Mouse (Mus musculus) hindbrain, embryonic 16.5 days (tissue): ENCODE measurements around the gene Dnajb6. TPM values are rescaled to one million over a fixed set of nuclear protein-coding genes. Genes with fewer than 3 reads are reported as not detected.

Source experiments
- ATAC-seq: fragments of 200-750 bp; cut with Nextera tagmentation; 2 replicates; pipeline ENCODE4 v1.8.0; 2017; ENCODE audit warnings: moderate TSS enrichment, moderate library complexity
- H3K27ac ChIP-seq: fragments of 300-500 bp; sonication (generic); 2 replicates; pipeline ENCODE4 v1.5.1; 2014; ENCODE audit warnings: low read depth, mild to moderate bottlenecking, control low read depth, low read length, moderate library complexity
- H3K27me3 ChIP-seq: fragments of 300-500 bp; sonication (generic); replicated peaks from 2 replicates; pipeline ENCODE4 v1.6.1; 2014; ENCODE audit warnings: low read length; ENCODE audit not compliant: control insufficient read depth, insufficient read depth
- H3K36me3 ChIP-seq: fragments of 300-500 bp; sonication (generic); 2 replicates; pipeline ENCODE4 v1.6.1; 2014; ENCODE audit warnings: mild to moderate bottlenecking, low read length, moderate library complexity, mixed read lengths; ENCODE audit not compliant: control insufficient read depth, insufficient read depth
- H3K4me1 ChIP-seq: fragments of 300-500 bp; sonication (generic); 2 replicates; pipeline ENCODE4 v1.6.1; 2014; ENCODE audit warnings: low read depth, low read length; ENCODE audit not compliant: control insufficient read depth, insufficient read depth
- H3K4me2 ChIP-seq: fragments of 300-500 bp; sonication (generic); 2 replicates; pipeline ENCODE4 v1.6.1; 2014; ENCODE audit warnings: mild to moderate bottlenecking, low read length, control low read depth, moderate library complexity
- H3K4me3 ChIP-seq: fragments of 300-500 bp; sonication (generic); 2 replicates; pipeline ENCODE4 v1.5.1; 2014; ENCODE audit warnings: mild to moderate bottlenecking, low read length, control low read depth, moderate library complexity
- H3K9ac ChIP-seq: fragments of 300-500 bp; sonication (generic); 2 replicates; pipeline ENCODE4 v1.6.1; 2014; ENCODE audit warnings: low read depth, mild to moderate bottlenecking, control low read depth, low read length, moderate library complexity
- H3K9me3 ChIP-seq: fragments of 300-500 bp; sonication (generic); 2 replicates; pipeline ENCODE4 v1.6.1; 2014; ENCODE audit warnings: mild to moderate bottlenecking, low read length, moderate library complexity; ENCODE audit not compliant: control insufficient read depth
- WGBS: fragments of 180-500 bp; shearing (Covaris S2); extraction: QIAGEN DNeasy Blood & Tissue Kit; methylation state at CpG from one replicate; pipeline ENCODE4 v1.1.7; 2014; 5-methylcytosine and 5-hydroxymethylcytosine counted together
- polyA plus RNA-seq: library from polyadenylated mRNA; unstranded; fragments of >200 nt; fragmentation: Nextera tagmentation; extraction: Ambion mirVana; gene quantifications from 2 replicates; pipeline ENCODE4 v1.2.1, GENCODE M21; 2015

The Dnajb6 gene
- 286 TPM in 2 replicates for polyA plus RNA-seq

DNA sequence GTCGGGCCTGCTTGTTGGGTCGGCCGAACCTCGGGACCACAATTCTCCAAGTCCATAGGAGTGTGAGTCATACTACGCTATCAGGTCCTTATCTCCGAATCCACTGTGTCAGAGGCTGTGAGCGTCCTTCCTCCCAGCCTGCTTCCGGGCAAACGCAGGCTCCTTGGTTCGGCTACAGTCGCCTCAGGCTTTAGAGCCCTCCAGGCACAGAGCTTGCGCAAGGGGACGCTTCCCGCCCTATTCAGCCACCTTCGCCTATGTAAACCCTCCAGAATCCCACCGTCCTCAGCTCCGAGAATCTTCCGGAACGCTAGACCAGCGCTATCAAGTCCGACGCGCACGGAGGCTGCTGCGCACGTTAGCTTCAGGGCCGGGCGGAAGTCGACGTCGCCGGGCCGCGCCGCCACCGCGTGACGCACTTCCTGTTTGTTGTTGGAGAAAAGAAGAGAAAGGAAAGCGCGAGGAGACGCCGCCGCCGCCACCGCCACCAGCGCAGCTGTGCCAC is at the start of gene Dnajb6, which contains the start of gene Gm5129:
Gene Dnajb6, plus strand, starts transcription at position 132 of the 505 bp plus-strand sequence.
Gene Gm5129, minus strand, starts transcription at position 380 of the 505 bp plus-strand sequence.
- peak within 1 kb of the TSS; percentile 91 for H3K9ac ChIP-seq
- peak within 1 kb of the TSS; percentile 88 for H3K4me3 ChIP-seq
- under 1% methylated on average over 46 of the region's 46 CpGs for WGBS
- H3K4me1 ChIP-seq, result peaks cover 20% of the 10 kb centered on the region
- no peaks in the 10 kb centered on the region for H3K27me3 ChIP-seq
- peak; percentile 99 for ATAC-seq
- H3K9me3 ChIP-seq, result no peaks in the 10 kb centered on the region
- no peaks in the 10 kb centered on the region for H3K36me3 ChIP-seq
- H3K27ac ChIP-seq, result peak within 1 kb of the TSS; percentile 92
- peak within 1 kb of the TSS; percentile 67 for H3K4me2 ChIP-seq

DNA sequence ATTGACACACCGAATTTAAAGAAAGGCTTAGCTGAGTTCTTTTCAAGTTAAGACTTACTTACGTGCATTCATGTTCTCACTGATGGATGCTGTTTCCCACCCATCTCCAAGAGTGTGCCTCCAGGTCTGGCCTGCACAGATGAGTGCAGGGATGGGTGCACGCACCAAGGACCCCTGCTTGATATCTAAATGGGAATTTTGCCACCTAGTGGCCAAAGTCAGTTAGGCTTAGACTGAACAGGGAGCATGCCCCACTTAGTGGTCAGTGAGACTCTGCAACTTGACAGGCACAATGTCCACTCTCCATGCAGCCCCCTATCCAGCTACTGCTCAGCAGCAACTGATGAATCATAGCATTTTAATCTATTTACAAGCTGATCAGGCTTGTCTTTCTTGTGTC is 47.8 kb upstream of the Dnajb6 start:
- Histone ChIP-seq H3K27ac (no peak overlapping the region), H3K4me3 (no peak overlapping the region), H3K9me3 (no peaks in the 10 kb centered on the region), H3K4me1 (no peaks in the 10 kb centered on the region), H3K36me3 (no peaks in the 10 kb centered on the region), H3K4me2 (no peak overlapping the region), H3K9ac (no peak overlapping the region), H3K27me3 (no peaks in the 10 kb centered on the region)
- peak; percentile 64; the same call in 1 of the 2 replicates for ATAC-seq
- 53% methylated on average over 3 of the region's 3 CpGs for WGBS

DNA sequence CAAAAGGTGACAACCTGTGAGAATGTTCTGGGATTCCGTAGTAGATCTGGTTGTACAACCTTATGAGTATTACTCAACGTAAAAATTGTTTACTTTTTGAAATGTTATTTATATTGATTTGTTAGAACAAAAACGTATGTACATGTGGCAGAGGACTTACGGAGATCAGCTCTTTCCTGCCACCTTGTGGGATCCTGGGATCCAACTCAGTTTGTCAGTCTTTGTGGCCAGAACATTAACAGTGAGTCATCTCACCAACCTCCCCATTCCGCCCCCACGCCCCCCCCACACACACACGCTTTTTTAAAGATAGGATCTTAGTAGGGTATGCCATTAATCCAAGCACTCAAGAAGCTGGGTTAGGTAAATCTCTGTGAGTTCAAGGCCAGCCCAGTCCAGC is 47.1 kb upstream of the Dnajb6 start:
- WGBS, result 55% methylated on average over 7 of the region's 7 CpGs
- Histone ChIP-seq H3K4me3 (no peak overlapping the region), H3K27me3 (no peaks in the 10 kb centered on the region), H3K4me1 (no peaks in the 10 kb centered on the region), H3K4me2 (no peak overlapping the region), H3K27ac (no peak overlapping the region), H3K36me3 (no peaks in the 10 kb centered on the region), H3K9me3 (no peaks in the 10 kb centered on the region), H3K9ac (no peak overlapping the region)
- no peak for ATAC-seq

DNA sequence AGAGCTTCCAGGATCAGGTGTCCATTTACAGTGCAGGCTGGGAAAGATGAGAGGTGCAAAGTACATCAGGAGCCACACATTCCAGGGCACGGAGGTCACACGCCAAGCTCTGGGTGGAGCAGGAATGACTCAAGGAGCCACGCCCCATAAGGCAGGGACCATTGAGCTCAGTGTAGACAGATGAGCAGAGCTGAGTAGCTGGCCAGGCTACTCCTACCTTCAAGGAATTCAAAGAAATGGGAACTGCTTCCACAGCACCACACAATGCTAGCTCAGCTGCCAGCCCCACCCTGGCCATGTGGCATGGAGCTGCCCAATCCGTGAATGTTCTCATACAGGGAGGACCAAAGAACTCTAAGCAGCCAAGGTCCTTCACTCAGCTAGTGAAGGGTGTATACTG is 37.0 kb upstream of the Dnajb6 start:
- ATAC-seq, result no peak
- Histone ChIP-seq H3K9ac (no peak overlapping the region), H3K4me3 (no peak overlapping the region), H3K4me2 (no peak overlapping the region), H3K27me3 (no peaks in the 10 kb centered on the region), H3K36me3 (no peaks in the 10 kb centered on the region), H3K9me3 (no peaks in the 10 kb centered on the region), H3K27ac (no peak overlapping the region), H3K4me1 (no peaks in the 10 kb centered on the region)
- WGBS, result 92% methylated on average over 4 of the region's 4 CpGs

DNA sequence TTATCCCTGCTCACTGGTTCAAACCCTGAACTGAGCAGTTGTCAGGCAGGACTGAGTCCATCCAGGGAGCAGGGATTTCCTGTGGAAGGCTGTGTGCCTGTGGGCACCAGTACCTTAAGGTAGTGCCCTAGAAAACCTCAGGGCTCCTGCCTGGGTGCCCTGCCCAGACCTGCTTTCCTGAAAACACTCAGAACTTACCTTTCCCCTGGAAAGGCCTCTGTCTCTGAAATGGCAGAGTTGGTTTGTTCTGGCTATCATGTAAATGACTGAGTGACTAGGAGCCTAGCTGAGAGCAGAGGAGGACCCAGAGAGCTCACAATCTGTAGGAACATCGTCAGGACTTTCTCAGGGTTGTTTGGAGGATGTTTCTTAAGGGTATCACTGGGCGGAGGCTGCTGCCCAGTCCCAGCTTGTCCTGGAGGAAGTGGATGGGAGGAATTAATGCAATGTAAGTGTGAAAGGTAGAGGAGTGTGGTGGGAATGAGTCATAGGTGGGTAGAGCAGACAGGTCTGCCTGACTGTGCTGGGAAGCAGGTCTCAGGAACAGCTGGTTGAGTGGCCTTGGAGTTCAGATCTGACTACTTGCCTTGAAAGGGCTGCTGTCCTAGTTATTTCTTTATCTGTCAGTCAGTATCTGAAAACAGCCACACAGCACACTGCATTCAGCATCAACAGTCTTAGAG is 35.8 kb upstream of the Dnajb6 start:
- no peak overlapping the region for H3K4me3 ChIP-seq
- H3K9me3 ChIP-seq, result no peaks in the 10 kb centered on the region
- H3K4me2 ChIP-seq, result no peak overlapping the region
- no peaks in the 10 kb centered on the region for H3K4me1 ChIP-seq
- H3K9ac ChIP-seq, result no peak overlapping the region
- H3K36me3 ChIP-seq, result no peaks in the 10 kb centered on the region
- 84% methylated on average over 2 of the region's 2 CpGs for WGBS
- no peak for ATAC-seq
- no peaks in the 10 kb centered on the region for H3K27me3 ChIP-seq
- no peak overlapping the region for H3K27ac ChIP-seq

DNA sequence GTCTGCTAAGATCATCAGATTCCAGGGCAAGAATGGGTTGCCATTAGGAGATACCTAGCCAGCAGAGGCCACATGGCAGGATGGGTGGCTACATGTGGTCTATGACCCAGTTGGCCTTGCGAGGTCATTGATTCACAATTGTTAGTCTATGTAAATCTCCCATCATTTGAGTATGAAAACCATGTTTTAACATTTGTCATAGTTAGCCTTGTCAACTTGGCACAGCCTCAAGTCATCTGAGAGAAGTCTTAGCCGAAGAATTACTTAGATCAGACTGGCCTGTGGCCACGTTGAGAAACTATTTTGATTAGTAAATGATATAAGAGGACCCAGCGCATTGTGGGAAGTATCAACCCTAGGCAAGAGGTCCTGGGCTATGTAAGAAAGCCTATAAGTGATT is 28.2 kb upstream of the Dnajb6 start:
- no peaks in the 10 kb centered on the region for H3K27me3 ChIP-seq
- H3K9me3 ChIP-seq, result no peaks in the 10 kb centered on the region
- no peak overlapping the region for H3K9ac ChIP-seq
- H3K36me3 ChIP-seq, result no peaks in the 10 kb centered on the region
- H3K4me1 ChIP-seq, result no peaks in the 10 kb centered on the region
- no peak for ATAC-seq
- no peak overlapping the region for H3K4me3 ChIP-seq
- no peak overlapping the region for H3K27ac ChIP-seq
- WGBS, result 89% methylated on average over 4 of the region's 4 CpGs
- no peak overlapping the region for H3K4me2 ChIP-seq

DNA sequence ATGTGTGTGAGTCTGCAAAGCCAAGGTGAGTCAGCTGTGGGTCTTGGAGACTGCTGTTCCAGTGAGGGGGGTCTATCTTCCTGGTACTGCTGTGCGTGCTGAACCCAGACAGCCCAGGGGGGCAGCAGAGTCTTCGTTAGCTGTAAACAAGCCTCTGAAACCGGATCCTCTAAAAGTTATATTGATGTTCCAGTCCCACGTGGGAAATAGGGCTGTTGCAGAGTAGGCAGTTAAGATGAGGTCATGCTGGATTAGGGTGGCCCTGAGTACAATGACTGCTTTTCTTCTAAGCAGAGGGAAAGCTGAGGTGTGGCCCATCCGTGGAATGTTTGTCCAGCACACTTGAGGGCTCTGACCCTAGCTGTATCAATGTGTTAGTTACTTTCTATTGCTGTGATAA is 27.2 kb upstream of the Dnajb6 start:
- Histone ChIP-seq H3K36me3 (no peaks in the 10 kb centered on the region), H3K4me1 (no peaks in the 10 kb centered on the region), H3K9ac (no peak overlapping the region), H3K4me3 (no peak overlapping the region), H3K9me3 (no peaks in the 10 kb centered on the region), H3K4me2 (no peak overlapping the region), H3K27me3 (no peaks in the 10 kb centered on the region), H3K27ac (no peak overlapping the region)
- ATAC-seq, result no peak
- WGBS, result 44% methylated on average over 5 of the region's 5 CpGs

DNA sequence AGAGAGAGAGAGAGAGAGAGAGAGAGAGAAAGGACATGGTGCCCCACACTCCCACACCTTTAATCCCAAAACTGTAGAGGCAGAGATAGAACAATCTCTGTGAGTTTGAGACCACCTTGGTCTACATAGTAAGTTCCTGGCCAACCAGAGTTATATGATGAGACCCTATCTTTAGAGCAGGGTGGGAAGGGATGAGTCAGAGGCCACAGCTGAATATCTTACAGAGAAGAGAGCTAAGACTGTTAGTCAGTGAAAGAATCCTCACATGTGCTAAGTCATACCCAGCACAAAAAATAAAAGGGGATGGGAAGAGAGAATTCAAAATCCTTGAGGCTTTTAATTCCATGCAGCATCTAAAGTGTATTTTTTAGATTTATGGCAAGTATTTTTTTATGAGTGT is 23.9 kb upstream of the Dnajb6 start:
- no peak for ATAC-seq
- Histone ChIP-seq H3K4me1 (no peaks in the 10 kb centered on the region), H3K9me3 (no peaks in the 10 kb centered on the region), H3K9ac (no peak overlapping the region), H3K4me2 (no peak overlapping the region), H3K27me3 (no peaks in the 10 kb centered on the region), H3K27ac (no peak overlapping the region), H3K4me3 (no peak overlapping the region), H3K36me3 (no peaks in the 10 kb centered on the region)

DNA sequence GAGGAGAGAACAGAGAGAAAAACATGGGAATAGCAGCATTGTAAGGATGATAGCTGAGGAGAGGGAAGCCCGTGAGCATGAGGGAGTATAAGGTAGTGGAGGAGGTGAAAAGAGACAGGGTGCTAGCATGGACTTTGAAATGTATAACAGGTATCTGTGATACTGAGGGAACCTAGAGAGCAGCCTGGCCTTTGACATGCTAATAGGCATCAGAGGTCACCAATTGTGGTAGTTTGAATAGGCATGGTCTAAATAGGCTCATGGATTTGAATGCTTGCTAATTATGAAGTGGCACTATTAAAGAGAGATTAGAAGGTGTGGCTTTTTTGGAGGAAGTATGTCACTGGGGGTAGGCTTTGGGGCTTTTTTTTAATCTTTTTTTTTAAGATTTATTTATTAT is 22.6 kb upstream of the Dnajb6 start:
- no peaks in the 10 kb centered on the region for H3K4me1 ChIP-seq
- no peaks in the 10 kb centered on the region for H3K27me3 ChIP-seq
- H3K27ac ChIP-seq, result no peak overlapping the region
- no peak overlapping the region for H3K4me2 ChIP-seq
- H3K4me3 ChIP-seq, result no peak overlapping the region
- no peak overlapping the region for H3K9ac ChIP-seq
- 47% methylated on average over 1 of the region's 1 CpGs for whole genome bisulfite sequencing
- no peaks in the 10 kb centered on the region for H3K9me3 ChIP-seq
- H3K36me3 ChIP-seq, result no peaks in the 10 kb centered on the region
- ATAC-seq, result no peak
